Mouse (Mus musculus) neural tube, embryonic 11.5 days (tissue): ENCODE measurements around the gene Cxcl10. TPM values are rescaled to one million over a fixed set of nuclear protein-coding genes. Genes with fewer than 3 reads are reported as not detected.

Source experiments
- ATAC-seq: fragments of 200-750 bp; cut with Nextera tagmentation; 2 replicates; pipeline ENCODE4 v1.8.0; 2017; ENCODE audit warnings: moderate number of reproducible peaks, mild to moderate bottlenecking, moderate TSS enrichment, moderate library complexity; ENCODE audit not compliant: insufficient read depth, low FRiP score, low TSS enrichment
- DNase-seq: peaks from one replicate; pipeline ENCODE4 v3.0.0-alpha.2; 2015; ENCODE audit warnings: low spot score
- H3K27ac ChIP-seq: fragments of 300-500 bp; sonication (generic); 2 replicates; pipeline ENCODE4 v1.5.1; 2014; ENCODE audit warnings: low read depth, mild to moderate bottlenecking, low read length
- H3K27me3 ChIP-seq: fragments of 300-500 bp; sonication (generic); 2 replicates; pipeline ENCODE4 v1.6.1; 2014; ENCODE audit warnings: mild to moderate bottlenecking, low read length, mixed read lengths; ENCODE audit not compliant: control insufficient read depth, insufficient read depth
- H3K36me3 ChIP-seq: fragments of 300-500 bp; sonication (generic); 2 replicates; pipeline ENCODE4 v1.6.1; 2014; ENCODE audit warnings: mild to moderate bottlenecking, low read length, moderate library complexity, mixed read lengths; ENCODE audit not compliant: control insufficient read depth, insufficient read depth
- H3K4me1 ChIP-seq: fragments of 300-500 bp; sonication (generic); 2 replicates; pipeline ENCODE4 v1.6.1; 2014; ENCODE audit warnings: low read length, mixed read lengths; ENCODE audit not compliant: control insufficient read depth, insufficient read depth
- H3K4me2 ChIP-seq: fragments of 300-500 bp; sonication (generic); 2 replicates; pipeline ENCODE4 v1.6.1; 2014; ENCODE audit warnings: low read depth, mild to moderate bottlenecking, moderate library complexity
- H3K4me3 ChIP-seq: fragments of 300-500 bp; sonication (generic); 2 replicates; pipeline ENCODE4 v1.5.1; 2014; ENCODE audit warnings: low read depth, low read length
- H3K9ac ChIP-seq: fragments of 300-500 bp; sonication (generic); 2 replicates; pipeline ENCODE4 v1.6.1; 2014; ENCODE audit warnings: mild to moderate bottlenecking, low read length
- H3K9me3 ChIP-seq: fragments of 300-500 bp; sonication (generic); 2 replicates; pipeline ENCODE4 v1.6.1; 2016; ENCODE audit warnings: low read length; ENCODE audit not compliant: control insufficient read depth
- WGBS: fragments of 180-500 bp; shearing (Covaris S2); extraction: QIAGEN DNeasy Blood & Tissue Kit; methylation state at CpG from one replicate; pipeline ENCODE4 v1.1.7; 2014; 5-methylcytosine and 5-hydroxymethylcytosine counted together
- polyA plus RNA-seq: library from polyadenylated mRNA; unstranded; fragments of >200 nt; fragmentation: Nextera tagmentation; extraction: Ambion mirVana; gene quantifications from 2 replicates; pipeline ENCODE4 v1.2.1, GENCODE M21; 2014

Gene Cxcl10
- 0.59 TPM in 1 of 2 replicates, not detected in the other for polyA plus RNA-seq

GRCm38 (mm10) chr5:92348794-92349413 lies at the start of gene Cxcl10:
Cxcl10 (minus strand) TSS chr5:92348889.
- Histone ChIP-seq H3K4me1 (no peaks in the 10 kb centered on the region), H3K27me3 (no peaks in the 10 kb centered on the region), H3K27ac (no peak within 1 kb of the TSS), H3K4me2 (peak within 1 kb of the TSS; percentile 30), H3K36me3 (no peaks in the 10 kb centered on the region), H3K9ac (no peak within 1 kb of the TSS), H3K9me3 (no peaks in the 10 kb centered on the region), H3K4me3 (no peak within 1 kb of the TSS)
- DNase-seq (peak; percentile 44), ATAC-seq (peak; percentile 50; the same call in 1 of the 2 replicates)
- WGBS: 25% methylated on average over 14 of the region's 14 CpGs

DNA sequence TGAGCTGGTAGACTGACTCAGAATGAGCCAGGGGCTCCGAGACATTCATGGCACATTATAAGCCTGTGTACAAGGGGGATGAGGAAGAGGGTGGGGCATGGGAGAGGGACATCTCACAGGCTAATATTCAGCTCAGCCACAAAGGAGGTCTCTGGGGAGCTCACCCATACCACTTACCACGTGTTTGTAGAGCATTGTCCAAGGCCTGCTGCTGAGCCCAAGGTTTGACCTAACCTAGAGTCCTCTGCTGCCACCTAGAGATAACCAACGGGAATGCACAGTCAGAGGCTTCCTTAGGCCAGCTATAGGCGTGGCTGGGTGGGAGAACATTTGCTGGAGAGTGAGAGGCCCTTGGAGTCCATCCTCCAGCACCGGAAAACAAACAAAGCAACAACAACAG lies 49.5 kb upstream of the Cxcl10 start:
- H3K4me3 ChIP-seq: no peak overlapping the region
- no peak overlapping the region for H3K9ac ChIP-seq
- no peaks in the 10 kb centered on the region for H3K9me3 ChIP-seq
- peaks cover 4% of the 10 kb centered on the region for H3K27me3 ChIP-seq
- WGBS: 22% methylated on average over 5 of the region's 5 CpGs
- H3K4me2 ChIP-seq: no peak overlapping the region
- H3K27ac ChIP-seq: no peak overlapping the region
- H3K36me3 ChIP-seq: no peaks in the 10 kb centered on the region
- peak; percentile 85 for ATAC-seq
- no peaks in the 10 kb centered on the region for H3K4me1 ChIP-seq
- DNase-seq: peak; percentile 81

DNA sequence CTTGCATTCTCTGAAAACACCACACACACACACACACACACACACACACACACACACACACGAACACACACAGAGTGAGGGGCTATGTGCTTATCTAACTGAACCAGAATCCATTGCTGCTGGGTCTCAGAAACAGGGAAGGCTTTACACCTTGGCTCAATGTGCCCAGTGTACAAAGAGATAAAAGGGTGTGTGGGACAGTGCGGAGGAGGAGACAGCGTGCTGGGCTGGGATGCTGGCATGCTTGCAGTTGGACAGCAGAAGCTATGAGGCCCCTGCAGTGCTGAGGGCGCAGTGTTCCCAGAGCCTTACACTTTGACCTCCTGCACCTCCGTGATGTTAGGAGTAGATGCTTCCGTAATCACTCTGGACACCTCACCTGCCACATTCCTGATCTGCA lies 47.8 kb upstream of the Cxcl10 start:
- H3K27ac ChIP-seq: no peak overlapping the region
- no peak overlapping the region for H3K4me3 ChIP-seq
- ATAC-seq: no peak
- no peak for DNase-seq
- peaks cover 13% of the 10 kb centered on the region for H3K27me3 ChIP-seq
- H3K9ac ChIP-seq: no peak overlapping the region
- H3K4me1 ChIP-seq: no peaks in the 10 kb centered on the region
- no peak overlapping the region for H3K4me2 ChIP-seq
- 88% methylated on average over 6 of the region's 6 CpGs for WGBS
- no peaks in the 10 kb centered on the region for H3K36me3 ChIP-seq
- H3K9me3 ChIP-seq: no peaks in the 10 kb centered on the region

DNA sequence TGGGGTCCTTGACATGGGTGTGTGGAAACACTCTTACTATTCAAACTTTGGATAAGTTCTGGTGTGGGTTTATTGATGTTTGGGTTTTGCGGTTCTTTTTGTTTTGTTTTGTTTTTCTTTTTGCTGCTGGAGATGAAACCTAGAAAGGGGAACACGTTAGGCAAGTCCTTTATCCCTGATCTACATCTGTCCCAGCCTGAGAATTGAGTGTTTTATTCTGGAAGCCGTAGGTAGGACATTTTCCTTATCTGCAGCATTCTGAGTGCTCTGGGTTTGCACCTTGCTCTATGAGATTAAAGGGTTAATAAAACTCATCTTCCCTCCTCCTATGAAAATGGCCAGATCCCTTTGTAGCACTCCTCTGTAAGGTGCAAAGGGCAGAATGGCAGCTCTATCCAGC lies 47.1 kb upstream of the Cxcl10 start:
- H3K4me3 ChIP-seq: no peak overlapping the region
- no peak overlapping the region for H3K27ac ChIP-seq
- H3K9ac ChIP-seq: no peak overlapping the region
- no peaks in the 10 kb centered on the region for H3K36me3 ChIP-seq
- peaks cover 18% of the 10 kb centered on the region for H3K27me3 ChIP-seq
- H3K4me2 ChIP-seq: no peak overlapping the region
- H3K9me3 ChIP-seq: no peaks in the 10 kb centered on the region
- no peaks in the 10 kb centered on the region for H3K4me1 ChIP-seq
- DNase-seq (no peak), ATAC-seq (no peak)
- WGBS: 85% methylated on average over 3 of the region's 3 CpGs

GRCm38 (mm10) chr5:92393863-92394262 lies 45.2 kb upstream of the Cxcl10 start:
- ATAC-seq (no peak), DNase-seq (no peak)
- Histone ChIP-seq H3K36me3 (no peaks in the 10 kb centered on the region), H3K4me2 (no peak overlapping the region), H3K27ac (no peak overlapping the region), H3K27me3 (peaks cover 18% of the 10 kb centered on the region), H3K4me3 (no peak overlapping the region), H3K9me3 (no peaks in the 10 kb centered on the region), H3K4me1 (no peaks in the 10 kb centered on the region), H3K9ac (no peak overlapping the region)
- WGBS: 71% methylated on average over 10 of the region's 10 CpGs

DNA sequence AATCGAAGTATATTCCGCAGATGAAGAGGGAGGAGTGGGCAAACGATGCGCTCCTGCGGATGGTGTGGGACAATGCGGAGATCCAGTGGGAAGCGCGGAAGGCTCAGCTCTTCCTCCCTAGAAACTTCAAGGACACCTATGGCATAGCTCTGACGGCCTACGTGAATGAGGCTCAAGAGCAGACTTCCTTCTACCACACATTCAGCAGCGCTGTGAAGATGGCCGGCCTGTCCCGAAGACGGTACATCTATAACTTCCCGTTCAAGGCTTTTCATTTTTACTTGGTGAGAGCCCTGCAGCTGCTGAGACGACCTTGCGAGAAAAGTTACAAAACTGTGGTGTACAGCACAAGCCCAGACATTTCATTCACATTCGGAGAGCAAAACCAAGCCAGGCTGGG lies 43.9 kb upstream of the Cxcl10 start:
- H3K4me3 ChIP-seq: peak overlapping the region; percentile 12
- H3K27me3 ChIP-seq: peaks cover 18% of the 10 kb centered on the region

GRCm38 (mm10) chr5:92390615-92391014 lies 41.9 kb upstream of the Cxcl10 start:
- Histone ChIP-seq H3K27me3 (peaks cover 18% of the 10 kb centered on the region), H3K27ac (no peak overlapping the region), H3K4me2 (no peak overlapping the region), H3K4me1 (no peaks in the 10 kb centered on the region), H3K4me3 (no peak overlapping the region), H3K36me3 (no peaks in the 10 kb centered on the region), H3K9ac (no peak overlapping the region), H3K9me3 (no peaks in the 10 kb centered on the region)
- 82% methylated on average over 8 of the region's 8 CpGs for WGBS
- ATAC-seq: no peak
- no peak for DNase-seq

More for the DNA sequence above, 43.9 kb upstream of the Cxcl10 start:
- Histone ChIP-seq H3K4me2 (peak overlapping the region; percentile 27), H3K27ac (no peak overlapping the region), H3K4me1 (no peaks in the 10 kb centered on the region), H3K36me3 (no peaks in the 10 kb centered on the region), H3K9ac (no peak overlapping the region), H3K9me3 (no peaks in the 10 kb centered on the region)
- DNase-seq: no peak
- 31% methylated on average over 18 of the region's 18 CpGs for WGBS
- ATAC-seq: no peak

GRCm38 (mm10) chr5:92389977-92390376 lies 41.3 kb upstream of the Cxcl10 start:
- Histone ChIP-seq H3K27me3 (peaks cover 18% of the 10 kb centered on the region), H3K4me1 (no peaks in the 10 kb centered on the region), H3K9me3 (no peaks in the 10 kb centered on the region), H3K36me3 (no peaks in the 10 kb centered on the region), H3K9ac (no peak overlapping the region), H3K27ac (no peak overlapping the region), H3K4me3 (no peak overlapping the region), H3K4me2 (no peak overlapping the region)
- WGBS: 62% methylated on average over 2 of the region's 2 CpGs
- ATAC-seq (no peak), DNase-seq (no peak)

DNA sequence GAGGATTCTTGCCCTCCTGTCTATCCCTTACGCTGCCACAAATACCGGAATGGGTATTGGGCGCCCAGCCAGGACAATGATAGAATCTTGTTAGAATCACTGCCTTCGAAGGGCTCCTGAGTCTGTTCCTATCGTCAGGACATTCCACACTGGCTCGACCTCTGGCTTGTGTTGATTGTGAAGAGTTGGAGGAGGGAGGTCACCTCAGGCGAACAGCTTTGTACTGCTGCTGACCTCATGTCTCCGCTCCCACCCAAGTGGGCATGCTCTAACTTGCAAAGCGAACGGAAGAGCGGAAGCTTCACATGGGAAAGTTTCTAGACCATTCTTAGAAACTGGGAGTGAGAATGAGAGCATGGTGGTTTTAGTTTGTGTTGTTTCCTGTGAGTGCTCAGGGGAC lies 38.7 kb upstream of the Cxcl10 start:
- ATAC-seq (no peak), DNase-seq (no peak)
- no peak overlapping the region for H3K9ac ChIP-seq
- H3K27me3 ChIP-seq: peaks cover 10% of the 10 kb centered on the region
- no peak overlapping the region for H3K4me2 ChIP-seq
- no peak overlapping the region for H3K4me3 ChIP-seq
- no peak overlapping the region for H3K27ac ChIP-seq
- 84% methylated on average over 11 of the region's 11 CpGs for WGBS
- no peaks in the 10 kb centered on the region for H3K36me3 ChIP-seq
- no peaks in the 10 kb centered on the region for H3K4me1 ChIP-seq
- no peaks in the 10 kb centered on the region for H3K9me3 ChIP-seq
